Mouse (Mus musculus): Measurements from ENCODE around the gene Mmp9.

GRCm38 (mm10) chr2:164912151-164912550 lies 28.4 kb upstream of the Mmp9 start:
- TF ChIP-seq CTCF (conservative IDR thresholded peaks at IDR 0.05; ENCODE audit: insufficient read depth, insufficient read length, low read depth, low read length) (no peak), POLR2A (IDR thresholded peaks at IDR 0.05; ENCODE audit: low read depth, low read length) (no peak)

Data from kidney, adult 2 months (tissue).